Mouse (Mus musculus) heart, adult 18-20 months (tissue): ENCODE data around the gene Srarp. TPM values are rescaled to one million over a fixed set of nuclear protein-coding genes. Genes with fewer than 3 reads are reported as not detected.

ENCODE experiments used
- DNase-seq, 2 experiments: peaks; one replicate each; pipeline ENCODE4 v3.0.0; 2021 to 2022; ENCODE audit warnings: mixed read lengths in 1 of 2
- total RNA-seq, 2 experiments: library from RNA; stranded (reverse); gene quantifications; 2 replicates each; pipeline ENCODE4 v1.2.3; 2021

Gene Srarp
- total RNA-seq, 2 experiments from 2014 or later: 1.2 TPM

GRCm38 (mm10) chr4:141456193-141456938, 20.5 kb upstream of the Srarp start:
- DNase-seq: no peak

- DNase-seq: no peak
Observed at GRCm38 (mm10) chr4:141455526-141455925, 19.6 kb upstream of the Srarp start.

GRCm38 (mm10) chr4:141454581-141455350, 18.9 kb upstream of the Srarp start:
- DNase-seq: peak in 1 of 2 experiments; percentile 46

GRCm38 (mm10) chr4:141451916-141452450, 16.1 kb upstream of the Srarp start:
- peak in 1 of 2 experiments; percentile 43 for DNase-seq

GRCm38 (mm10) chr4:141451251-141451650, 15.3 kb upstream of the Srarp start:
- DNase-seq: no peak

- no peak for DNase-seq
Observed at GRCm38 (mm10) chr4:141446211-141446610, 10.3 kb upstream of the Srarp start.

- no peak for DNase-seq
Observed at GRCm38 (mm10) chr4:141445328-141445720, 9.4 kb upstream of the Srarp start.

GRCm38 (mm10) chr4:141444451-141445327, 8.8 kb upstream of the Srarp start, which contains the start of gene Zbtb17:
Gene Zbtb17, plus strand, starts transcription at chr4:141444654.
- DNase-seq: peak; percentile 92 to 93

- no peak for DNase-seq
Observed at GRCm38 (mm10) chr4:141443641-141444429, 7.9 kb upstream of the Srarp start.

GRCm38 (mm10) chr4:141440877-141441276, 5.0 kb upstream of the Srarp start:
- DNase-seq: no peak

GRCm38 (mm10) chr4:141439083-141439803, 3.3 kb upstream of the Srarp start:
- peak in 1 of 2 experiments; percentile 63 for DNase-seq

- DNase-seq: no peak
Observed at GRCm38 (mm10) chr4:141433191-141433590, 2.7 kb downstream of the Srarp start.

GRCm38 (mm10) chr4:141432666-141433065, 3.2 kb downstream of the Srarp start:
- no peak for DNase-seq

- peak; percentile 75 to 88 for DNase-seq
Observed at GRCm38 (mm10) chr4:141430997-141431396, 4.9 kb downstream of the Srarp start.

GRCm38 (mm10) chr4:141429847-141430246, 6.1 kb downstream of the Srarp start:
- DNase-seq: peak in 1 of 2 experiments; percentile 61

GRCm38 (mm10) chr4:141429381-141429780, 6.5 kb downstream of the Srarp start:
- no peak for DNase-seq

- DNase-seq: no peak
Observed at GRCm38 (mm10) chr4:141427921-141428320, 8.0 kb downstream of the Srarp start.

- DNase-seq: peak; percentile 55 to 59
Observed at GRCm38 (mm10) chr4:141426796-141427745, 8.8 kb downstream of the Srarp start.
